8 mouse cellular contexts compared by ENCODE assay signal in the genomic region with DNA sequence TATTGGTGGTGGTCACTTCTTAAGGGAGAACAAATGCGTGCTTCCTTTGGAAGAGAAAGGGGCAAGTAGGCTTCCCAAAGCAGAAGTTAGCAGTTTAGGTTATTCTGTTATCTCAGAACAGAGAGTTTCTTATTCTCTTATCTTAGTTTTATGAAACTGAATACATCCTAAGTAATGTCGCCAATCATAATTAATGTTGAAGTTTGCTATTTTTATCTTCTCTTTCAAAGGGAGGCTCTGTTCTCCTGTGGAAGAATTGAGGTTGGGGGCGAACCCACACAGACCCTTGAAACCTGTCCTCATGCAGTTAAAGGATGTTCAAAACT. TPM values are rescaled to one million over a fixed set of nuclear protein-coding genes. Genes with fewer than 3 reads are reported as not detected.
A peak's percentile ranks its signal among the peaks of the same experiment; 100 is the strongest.
DNase-seq lines count a peak whose midpoint lies in the region; ATAC-seq and TF ChIP-seq lines count a peak whose summit lies in the region.

No protein-coding gene starts in this region.

- 38% methylated on average over 3 of the region's 3 CpGs for WGBS in heart, embryonic 15.5 days
- 63% methylated on average over 3 of the region's 3 CpGs for WGBS in hindbrain, embryonic 11.5 days
- 67% methylated on average over 3 of the region's 3 CpGs for WGBS in midbrain, embryonic 10.5 days

- H3K27me3 ChIP-seq in heart, embryonic 15.5 days, result no peaks in the 10 kb centered on the region
- no peaks in the 10 kb centered on the region for H3K27me3 ChIP-seq in MEL (ENCODE audit: control insufficient read depth in 1 of 2, insufficient read depth in 2 of 2, low read length in 2 of 2)
- H3K27me3 ChIP-seq in hindbrain, embryonic 11.5 days (ENCODE audit: control insufficient read depth, insufficient read depth, low read length), result no peaks in the 10 kb centered on the region
- no peaks in the 10 kb centered on the region for H3K27me3 ChIP-seq in midbrain, embryonic 10.5 days (ENCODE audit: low read depth, poor library complexity, severe bottlenecking)

- peak overlapping the region; percentile 88 for H3K4me2 ChIP-seq in heart, embryonic 15.5 days
- peak overlapping the region; percentile 62 for H3K4me2 ChIP-seq in hindbrain, embryonic 11.5 days (replicated peaks; ENCODE audit: low read depth, low read length)

- peak overlapping the region; percentile 74 for H3K9ac ChIP-seq in heart, embryonic 15.5 days
- H3K9ac ChIP-seq in MEL (ENCODE audit: control insufficient read depth, low read depth, low read length, poor library complexity, severe bottlenecking), result peak overlapping the region; percentile 83
- H3K9ac ChIP-seq in hindbrain, embryonic 11.5 days (ENCODE audit: low read depth, low read length), result peak overlapping the region; percentile 78; the same call in 1 of the 2 replicates

- no peak for TF ChIP-seq POLR2A in MEL (IDR thresholded peaks at IDR 0.05; ENCODE audit: control insufficient read depth in 1 of 2, insufficient read depth in 1 of 2, low read depth in 1 of 2, low read length in 2 of 2, poor library complexity in 1 of 2)

- no peak for TF ChIP-seq RAD21 in MEL (IDR thresholded peaks at IDR 0.05; ENCODE audit: low read depth, low read length)

- peaks cover 10% of the 10 kb centered on the region for H3K4me1 ChIP-seq in heart, embryonic 15.5 days (replicated peaks)
- peaks cover 24 to 29% of the 10 kb centered on the region in 2 experiments for H3K4me1 ChIP-seq in MEL (ENCODE audit: control insufficient read depth in 1 of 2, insufficient read depth in 2 of 2, low read length in 2 of 2)
- H3K4me1 ChIP-seq in hindbrain, embryonic 11.5 days (replicated peaks; ENCODE audit: control insufficient read depth, insufficient read depth, low read length), result 0 out of 2 replicates have a peak, but pooled peaks cover 2% of the 10 kb centered on the region
- peaks cover 30% of the 10 kb centered on the region for H3K4me1 ChIP-seq in midbrain, embryonic 10.5 days

- H3K4me3 ChIP-seq in heart, embryonic 15.5 days, result peak overlapping the region; percentile 96
- peak overlapping the region; percentile 66 to 99 for H3K4me3 ChIP-seq in MEL (ENCODE audit: control insufficient read depth in 1 of 2, insufficient read depth in 1 of 2, low read depth in 2 of 2, low read length in 2 of 2)
- peak overlapping the region; percentile 89 for H3K4me3 ChIP-seq in hindbrain, embryonic 11.5 days (ENCODE audit: low read depth, low read length)
- peak overlapping the region; percentile 96 for H3K4me3 ChIP-seq in midbrain, embryonic 10.5 days

- H3K9me3 ChIP-seq in heart, embryonic 15.5 days (replicated peaks), result no peaks in the 10 kb centered on the region
- H3K9me3 ChIP-seq in MEL (replicated peaks; ENCODE audit: insufficient read depth, low read length), result no peaks in the 10 kb centered on the region
- H3K9me3 ChIP-seq in hindbrain, embryonic 11.5 days (ENCODE audit: control insufficient read depth, low read length), result no peaks in the 10 kb centered on the region
- H3K9me3 ChIP-seq in midbrain, embryonic 10.5 days (replicated peaks), result no peaks in the 10 kb centered on the region

- H3K36me3 ChIP-seq in heart, embryonic 15.5 days, result peaks cover 13% of the 10 kb centered on the region
- peaks cover 16 to 48% of the 10 kb centered on the region in 2 experiments for H3K36me3 ChIP-seq in MEL (ENCODE audit: control insufficient read depth in 1 of 2, insufficient read depth in 2 of 2, low read length in 2 of 2)
- H3K36me3 ChIP-seq in hindbrain, embryonic 11.5 days (ENCODE audit: control insufficient read depth, insufficient read depth, low read length), result no peaks in the 10 kb centered on the region
- peaks cover 31% of the 10 kb centered on the region for H3K36me3 ChIP-seq in midbrain, embryonic 10.5 days

- peaks cover 18% of the 10 kb centered on the region for H3K79me2 ChIP-seq in MEL (ENCODE audit: control insufficient read depth, insufficient read depth, low read length, poor library complexity)

- DNase-seq in heart, adult 9 months (ENCODE audit: low spot score in 2 of 2), result no peak
- peak; percentile 60 for DNase-seq in MEL (ENCODE audit: low read depth, low spot score)
- no peak for DNase-seq in hindbrain, embryonic 11.5 days (ENCODE audit: low spot score)
- DNase-seq in midbrain, embryonic 10.5 days (ENCODE audit: low spot score), result no peak
- DNase-seq in left cerebral cortex, adult 11 months (ENCODE audit: low spot score), result no peak
- DNase-seq in left cerebral cortex, adult 9 months (ENCODE audit: low spot score in 2 of 2), result no peak
- DNase-seq in adrenal gland, adult 8-10 months, result no peak

- ATAC-seq in heart, embryonic 15.5 days (replicated peaks; ENCODE audit: insufficient number of reproducible peaks, insufficient read depth, low FRiP score, low read depth), result no peak
- ATAC-seq in hindbrain, embryonic 11.5 days (ENCODE audit: low FRiP score), result no peak

- no peak for TF ChIP-seq CTCF in MEL (IDR thresholded peaks at IDR 0.05 in 2 of 3, conservative IDR thresholded peaks at IDR 0.05 in 1 of 3; ENCODE audit: control insufficient read depth in 1 of 3, insufficient read depth in 1 of 3, low read depth in 2 of 3, low read length in 3 of 3, poor library complexity in 1 of 3, severe bottlenecking in 1 of 3)

- TF ChIP-seq EP300 in MEL (IDR thresholded peaks at IDR 0.05; ENCODE audit: low read depth in 1 of 2, low read length in 2 of 2), result peak; percentile 51 to 62; a peak in 3 of 4 replicates

- H3K27ac ChIP-seq in heart, embryonic 15.5 days, result peak overlapping the region; percentile 83
- peak overlapping the region; percentile 97 for H3K27ac ChIP-seq in MEL (ENCODE audit: control insufficient read depth, low read depth, low read length)
- H3K27ac ChIP-seq in hindbrain, embryonic 11.5 days (ENCODE audit: low read depth, low read length), result no peak overlapping the region
- peak overlapping the region; percentile 89 for H3K27ac ChIP-seq in midbrain, embryonic 10.5 days (replicated peaks)

TF ChIP-seq in MEL, 35 proteins besides CTCF, POLR2A, EP300 and RAD21 (continues in another document):
- TF ChIP-seq NELFE (IDR thresholded peaks at IDR 0.05; ENCODE audit: low read depth, low read length) (no peak), MAFK (IDR thresholded peaks at IDR 0.05; ENCODE audit: borderline replicate concordance, low read depth, low read length) (no peak), JUND (IDR thresholded peaks at IDR 0.05; ENCODE audit: low read depth, low read length) (no peak), HCFC1 (IDR thresholded peaks at IDR 0.05; ENCODE audit: low read depth, low read length) (no peak), KAT2A (conservative IDR thresholded peaks at IDR 0.05; ENCODE audit: low read depth, low read length) (no peak), ETS1 (IDR thresholded peaks at IDR 0.05; ENCODE audit: low read depth, low read length) (peak; percentile 56), E2F4 (IDR thresholded peaks at IDR 0.05; ENCODE audit: borderline replicate concordance, low read depth, low read length) (no peak), SMC3 (IDR thresholded peaks at IDR 0.05; ENCODE audit: low read depth, low read length) (no peak; the same call in 1 of the 2 replicates), MEF2A (IDR thresholded peaks at IDR 0.05; ENCODE audit: extremely low read depth, insufficient replicate concordance, low read depth, low read length, poor library complexity, severe bottlenecking) (0 out of 2 replicates have a peak, but pooled peaks have one; percentile 59), ZNF384 (IDR thresholded peaks at IDR 0.05; ENCODE audit: low read depth, low read length) (no peak), POLR2AphosphoS2 (IDR thresholded peaks at IDR 0.05; ENCODE audit: low read length) (no peak), ZMIZ1 (IDR thresholded peaks at IDR 0.05; ENCODE audit: low read depth, low read length) (no peak; the same call in 1 of the 2 replicates), TAL1 (IDR thresholded peaks at IDR 0.05; ENCODE audit: low read length) (no peak)

RNA-seq across cellular contexts. Expression of a gene that starts 0.7 kb away (rescaled TPM):
- polyA plus RNA-seq in heart, embryonic 15.5 days (2015; fragmentation: Nextera tagmentation; extraction: Ambion mirVana), result 26.0 and 29.7 TPM in 2 replicates
- total RNA-seq in MEL (2012; rRNA removed), result 106 and 109 TPM in 2 replicates
- 100 to 1,000 TPM in 1 of 2 experiments, not detected in 1; 110 TPM for polyA plus RNA-seq in MEL (2012; ENCODE audit: insufficient read depth in 1 of 2, insufficient read length in 2 of 2, low read depth in 1 of 2, low replicate concordance in 2 of 2, missing spikeins in 1 of 2)
- 66.9 and 68.3 TPM in 2 replicates for polyA plus RNA-seq in hindbrain, embryonic 11.5 days (2014; fragmentation: Nextera tagmentation; extraction: Ambion mirVana)
- 47.1 and 52.9 TPM in 2 replicates for polyA plus RNA-seq in midbrain, embryonic 10.5 days (2016; fragmentation: Nextera tagmentation; extraction: Ambion mirVana)
- 10 to 100 TPM; 34.2 to 42.4 (median 38.9) TPM for total RNA-seq in adrenal gland, adult 8-10 months (2022)

RNA-seq across cellular contexts. Expression of a gene that starts 28.1 kb away (rescaled TPM):
- polyA plus RNA-seq in heart, embryonic 15.5 days (2015; fragmentation: Nextera tagmentation; extraction: Ambion mirVana), result 22.7 and 28.1 TPM in 2 replicates
- total RNA-seq in MEL (2012; rRNA removed), result 38.5 and 40.0 TPM in 2 replicates
- polyA plus RNA-seq in MEL (2012; ENCODE audit: insufficient read depth in 1 of 2, insufficient read length in 2 of 2, low read depth in 1 of 2, low replicate concordance in 2 of 2, missing spikeins in 1 of 2), result 100 to 1,000 TPM in 1 of 2 experiments, 10 to 100 TPM in 1; 79.6 to 490 TPM
- 72.1 and 76.7 TPM in 2 replicates for polyA plus RNA-seq in hindbrain, embryonic 11.5 days (2014; fragmentation: Nextera tagmentation; extraction: Ambion mirVana)
- 67.7 and 71.9 TPM in 2 replicates for polyA plus RNA-seq in midbrain, embryonic 10.5 days (2016; fragmentation: Nextera tagmentation; extraction: Ambion mirVana)
- total RNA-seq in adrenal gland, adult 8-10 months (2022), result 10 to 100 TPM; 29.8 to 48.0 (median 36.5) TPM

RNA-seq across cellular contexts. Expression of a gene that starts 28.2 kb away (rescaled TPM):
- 173 and 179 TPM in 2 replicates for polyA plus RNA-seq in heart, embryonic 15.5 days (2015; fragmentation: Nextera tagmentation; extraction: Ambion mirVana)
- 222 and 230 TPM in 2 replicates for total RNA-seq in MEL (2012; rRNA removed)
- 100 to 1,000 TPM; 200 to 445 TPM for polyA plus RNA-seq in MEL (2012; ENCODE audit: insufficient read depth in 1 of 2, insufficient read length in 2 of 2, low read depth in 1 of 2, low replicate concordance in 2 of 2, missing spikeins in 1 of 2)
- polyA plus RNA-seq in hindbrain, embryonic 11.5 days (2014; fragmentation: Nextera tagmentation; extraction: Ambion mirVana), result 275 and 283 TPM in 2 replicates
- 279 and 297 TPM in 2 replicates for polyA plus RNA-seq in midbrain, embryonic 10.5 days (2016; fragmentation: Nextera tagmentation; extraction: Ambion mirVana)
- total RNA-seq in adrenal gland, adult 8-10 months (2022), result 100 to 1,000 TPM; 168 to 183 (median 174) TPM

RNA-seq across cellular contexts. Expression of a gene that starts 36.4 kb away (rescaled TPM):
- polyA plus RNA-seq in heart, embryonic 15.5 days (2015; fragmentation: Nextera tagmentation; extraction: Ambion mirVana), result 1.1 and 1.5 TPM in 2 replicates
- 1.6 and 2.2 TPM in 2 replicates for total RNA-seq in MEL (2012; rRNA removed)
- polyA plus RNA-seq in MEL (2012; ENCODE audit: insufficient read depth in 1 of 2, insufficient read length in 2 of 2, low read depth in 1 of 2, low replicate concordance in 2 of 2, missing spikeins in 1 of 2), result 10 to 100 TPM in 1 of 2 experiments, 1 to 10 TPM in 1; 3.5 to 42.2 TPM
- 0.85 and 1.7 TPM in 2 replicates for polyA plus RNA-seq in hindbrain, embryonic 11.5 days (2014; fragmentation: Nextera tagmentation; extraction: Ambion mirVana)
- polyA plus RNA-seq in midbrain, embryonic 10.5 days (2016; fragmentation: Nextera tagmentation; extraction: Ambion mirVana), result 3.6 and 3.7 TPM in 2 replicates
- 10 to 100 TPM in 1 of 4 experiments, 1 to 10 TPM in 3; 5.1 to 11.2 (median 7.1) TPM for total RNA-seq in adrenal gland, adult 8-10 months (2022)
